Mouse (Mus musculus): ENCODE data around the gene Grip1. TPM values are rescaled to one million over a fixed set of nuclear protein-coding genes. Genes with fewer than 3 reads are reported as not detected.

Grip1 gene
- total and polyA plus RNA-seq, 2 experiments from 2014 or later = 0.38 to 0.67 TPM

GRCm38 (mm10) chr10:119564862-119565261 is 111.2 kb downstream of the Grip1 start:
- DNase-seq (ENCODE audit: low spot score) = no peak
- 93% methylated on average over 7 of the region's 7 CpGs for WGBS
- H3K9me3 ChIP-seq (replicated peaks; ENCODE audit: control insufficient read depth, low read length) = no peaks in the 10 kb centered on the region

GRCm38 (mm10) chr10:119573134-119573533 is 119.5 kb downstream of the Grip1 start:
- Histone ChIP-seq H3K4me3 (ENCODE audit: low read depth, low read length) (no peak overlapping the region), H3K9ac (replicated peaks; ENCODE audit: low read depth, low read length) (no peak overlapping the region), H3K4me1 (ENCODE audit: control insufficient read depth, insufficient read depth) (no peaks in the 10 kb centered on the region), H3K9me3 (replicated peaks; ENCODE audit: control insufficient read depth, low read length) (no peaks in the 10 kb centered on the region), H3K27me3 (ENCODE audit: control insufficient read depth, insufficient read depth, low read length) (no peaks in the 10 kb centered on the region), H3K27ac (ENCODE audit: low read depth) (no peak overlapping the region), H3K4me2 (ENCODE audit: low read depth, low read length) (no peak overlapping the region), H3K36me3 (replicated peaks; ENCODE audit: control insufficient read depth, insufficient read depth, low read length) (no peaks in the 10 kb centered on the region)
- WGBS = 68% methylated on average over 9 of the region's 9 CpGs
- DNase-seq (ENCODE audit: low spot score) = no peak
- ATAC-seq (ENCODE audit: insufficient read depth, low read depth) = no peak
- TF ChIP-seq CTCF (IDR thresholded peaks at IDR 0.05; ENCODE audit: low read depth) (no peak), EP300 (IDR thresholded peaks at IDR 0.05; ENCODE audit: low read depth) (no peak)

More at GRCm38 (mm10) chr10:119564862-119565261, 111.2 kb downstream of the Grip1 start:
- Histone ChIP-seq H3K9ac (replicated peaks; ENCODE audit: low read depth, low read length) (no peak overlapping the region), H3K27ac (ENCODE audit: low read depth) (no peak overlapping the region), H3K27me3 (ENCODE audit: control insufficient read depth, insufficient read depth, low read length) (no peaks in the 10 kb centered on the region), H3K36me3 (replicated peaks; ENCODE audit: control insufficient read depth, insufficient read depth, low read length) (no peaks in the 10 kb centered on the region), H3K4me2 (ENCODE audit: low read depth, low read length) (no peak overlapping the region), H3K4me1 (ENCODE audit: control insufficient read depth, insufficient read depth) (no peaks in the 10 kb centered on the region), H3K4me3 (ENCODE audit: low read depth, low read length) (no peak overlapping the region)
- TF ChIP-seq EP300 (IDR thresholded peaks at IDR 0.05; ENCODE audit: low read depth) = no peak
- no peak for TF ChIP-seq CTCF (IDR thresholded peaks at IDR 0.05; ENCODE audit: low read depth)
- ATAC-seq (ENCODE audit: insufficient read depth, low read depth) = no peak

GRCm38 (mm10) chr10:119575780-119576179 is 122.2 kb downstream of the Grip1 start:
- H3K36me3 ChIP-seq (replicated peaks; ENCODE audit: control insufficient read depth, insufficient read depth, low read length) = no peaks in the 10 kb centered on the region
- no peaks in the 10 kb centered on the region for H3K27me3 ChIP-seq (ENCODE audit: control insufficient read depth, insufficient read depth, low read length)
- no peaks in the 10 kb centered on the region for H3K9me3 ChIP-seq (replicated peaks; ENCODE audit: control insufficient read depth, low read length)
- no peaks in the 10 kb centered on the region for H3K4me1 ChIP-seq (ENCODE audit: control insufficient read depth, insufficient read depth)
- ATAC-seq (ENCODE audit: insufficient read depth, low read depth) (no peak), DNase-seq (ENCODE audit: low spot score) (no peak)
- no peak overlapping the region for H3K27ac ChIP-seq (ENCODE audit: low read depth)
- H3K4me2 ChIP-seq (ENCODE audit: low read depth, low read length) = no peak overlapping the region
- no peak overlapping the region for H3K9ac ChIP-seq (replicated peaks; ENCODE audit: low read depth, low read length)
- 96% methylated on average over 1 of the region's 1 CpGs for WGBS
- H3K4me3 ChIP-seq (ENCODE audit: low read depth, low read length) = no peak overlapping the region
- no peak for TF ChIP-seq EP300 (IDR thresholded peaks at IDR 0.05; ENCODE audit: low read depth)
- no peak for TF ChIP-seq CTCF (IDR thresholded peaks at IDR 0.05; ENCODE audit: low read depth)

- H3K27ac ChIP-seq (ENCODE audit: low read depth) = no peak overlapping the region
- H3K36me3 ChIP-seq (replicated peaks; ENCODE audit: control insufficient read depth, insufficient read depth, low read length) = no peaks in the 10 kb centered on the region
- H3K9ac ChIP-seq (replicated peaks; ENCODE audit: low read depth, low read length) = no peak overlapping the region
- no peaks in the 10 kb centered on the region for H3K27me3 ChIP-seq (ENCODE audit: control insufficient read depth, insufficient read depth, low read length)
- 37% methylated on average over 4 of the region's 4 CpGs for WGBS
- DNase-seq (ENCODE audit: low spot score) (no peak), ATAC-seq (ENCODE audit: insufficient read depth, low read depth) (no peak)
- TF ChIP-seq CTCF (IDR thresholded peaks at IDR 0.05; ENCODE audit: low read depth) = no peak
- TF ChIP-seq EP300 (IDR thresholded peaks at IDR 0.05; ENCODE audit: low read depth) = no peak
- no peak overlapping the region for H3K4me2 ChIP-seq (ENCODE audit: low read depth, low read length)
- H3K4me3 ChIP-seq (ENCODE audit: low read depth, low read length) = no peak overlapping the region
- no peaks in the 10 kb centered on the region for H3K9me3 ChIP-seq (replicated peaks; ENCODE audit: control insufficient read depth, low read length)
- H3K4me1 ChIP-seq (ENCODE audit: control insufficient read depth, insufficient read depth) = no peaks in the 10 kb centered on the region
Observed at GRCm38 (mm10) chr10:119580024-119580423, 126.4 kb downstream of the Grip1 start.

GRCm38 (mm10) chr10:119584666-119585065 is 131.0 kb downstream of the Grip1 start:
- H3K9me3 ChIP-seq (replicated peaks; ENCODE audit: control insufficient read depth, low read length) = no peaks in the 10 kb centered on the region
- H3K4me2 ChIP-seq (ENCODE audit: low read depth, low read length) = no peak overlapping the region
- DNase-seq (ENCODE audit: low spot score) (no peak), ATAC-seq (ENCODE audit: insufficient read depth, low read depth) (no peak)
- H3K9ac ChIP-seq (replicated peaks; ENCODE audit: low read depth, low read length) = no peak overlapping the region
- no peak overlapping the region for H3K27ac ChIP-seq (ENCODE audit: low read depth)
- TF ChIP-seq CTCF (IDR thresholded peaks at IDR 0.05; ENCODE audit: low read depth) (no peak), EP300 (IDR thresholded peaks at IDR 0.05; ENCODE audit: low read depth) (no peak)
- H3K36me3 ChIP-seq (replicated peaks; ENCODE audit: control insufficient read depth, insufficient read depth, low read length) = no peaks in the 10 kb centered on the region
- no peak overlapping the region for H3K4me3 ChIP-seq (ENCODE audit: low read depth, low read length)
- WGBS = 83% methylated on average over 6 of the region's 6 CpGs
- H3K27me3 ChIP-seq (ENCODE audit: control insufficient read depth, insufficient read depth, low read length) = no peaks in the 10 kb centered on the region
- no peaks in the 10 kb centered on the region for H3K4me1 ChIP-seq (ENCODE audit: control insufficient read depth, insufficient read depth)

GRCm38 (mm10) chr10:119586976-119587375 is 133.3 kb downstream of the Grip1 start:
- TF ChIP-seq CTCF (IDR thresholded peaks at IDR 0.05; ENCODE audit: low read depth) (no peak), EP300 (IDR thresholded peaks at IDR 0.05; ENCODE audit: low read depth) (no peak)
- Histone ChIP-seq H3K9ac (replicated peaks; ENCODE audit: low read depth, low read length) (no peak overlapping the region), H3K27me3 (ENCODE audit: control insufficient read depth, insufficient read depth, low read length) (no peaks in the 10 kb centered on the region), H3K36me3 (replicated peaks; ENCODE audit: control insufficient read depth, insufficient read depth, low read length) (no peaks in the 10 kb centered on the region), H3K4me2 (ENCODE audit: low read depth, low read length) (no peak overlapping the region), H3K4me3 (ENCODE audit: low read depth, low read length) (no peak overlapping the region), H3K4me1 (ENCODE audit: control insufficient read depth, insufficient read depth) (no peaks in the 10 kb centered on the region), H3K9me3 (replicated peaks; ENCODE audit: control insufficient read depth, low read length) (no peaks in the 10 kb centered on the region; the same call in 1 of the 2 replicates), H3K27ac (ENCODE audit: low read depth) (no peak overlapping the region)
- no peak for DNase-seq (ENCODE audit: low spot score)
- no peak for ATAC-seq (ENCODE audit: insufficient read depth, low read depth)
- 79% methylated on average over 3 of the region's 3 CpGs for WGBS

Measured in heart, postnatal 0 days (tissue).